Mouse (Mus musculus) intestine, postnatal 0 days (tissue): ENCODE data around the gene Pygb. TPM values are rescaled to one million over a fixed set of nuclear protein-coding genes. Genes with fewer than 3 reads are reported as not detected.

Experiments
- ATAC-seq: fragments of 200-750 bp; cut with Nextera tagmentation; 2 replicates; pipeline ENCODE4 v1.8.0; 2017; ENCODE audit warnings: mild to moderate bottlenecking, moderate TSS enrichment, moderate library complexity
- H3K27ac ChIP-seq: fragments of 300-500 bp; sonication (generic); 2 replicates; pipeline ENCODE4 v1.5.1; 2014; ENCODE audit warnings: mild to moderate bottlenecking, low read depth, low read length, moderate library complexity
- H3K27me3 ChIP-seq: fragments of 300-500 bp; sonication (generic); replicated peaks from 2 replicates; pipeline ENCODE4 v1.6.1; 2014; ENCODE audit warnings: low read length, mixed read lengths; ENCODE audit not compliant: control insufficient read depth, insufficient read depth
- H3K36me3 ChIP-seq: fragments of 300-500 bp; sonication (generic); 2 replicates; pipeline ENCODE4 v1.6.1; 2014; ENCODE audit warnings: mild to moderate bottlenecking, moderate library complexity; ENCODE audit not compliant: control insufficient read depth, insufficient read depth
- H3K4me1 ChIP-seq: fragments of 300-500 bp; sonication (generic); replicated peaks from 2 replicates; pipeline ENCODE4 v1.6.1; 2014; ENCODE audit warnings: antibody characterized with exemption, low read length, mixed read lengths; ENCODE audit not compliant: control insufficient read depth, insufficient read depth
- H3K4me2 ChIP-seq: fragments of 300-500 bp; sonication (generic); replicated peaks from 2 replicates; pipeline ENCODE4 v1.6.1; 2014; ENCODE audit warnings: low read depth, mild to moderate bottlenecking, moderate library complexity
- H3K4me3 ChIP-seq: fragments of 300-500 bp; sonication (generic); 2 replicates; pipeline ENCODE4 v1.5.1; 2014; ENCODE audit warnings: low read depth, low read length
- H3K9ac ChIP-seq: fragments of 300-500 bp; sonication (generic); 2 replicates; pipeline ENCODE4 v1.6.1; 2014; ENCODE audit warnings: mild to moderate bottlenecking, low read depth, low read length
- H3K9me3 ChIP-seq: fragments of 300-500 bp; sonication (generic); 2 replicates; pipeline ENCODE4 v1.6.1; 2016; ENCODE audit warnings: mixed run types; ENCODE audit not compliant: control insufficient read depth
- CTCF ChIP-seq: sonication (generic); IDR thresholded peaks from 2 replicates; pipeline ENCODE4 v1.5.1; 2016; ENCODE audit warnings: low read depth, mild to moderate bottlenecking, control low read depth, antibody characterized with exemption, moderate library complexity
- WGBS: fragments of 180-500 bp; shearing (Covaris S2); extraction: QIAGEN DNeasy Blood & Tissue Kit; methylation state at CpG from one replicate; pipeline ENCODE4 v1.1.7; 2014; 5-methylcytosine and 5-hydroxymethylcytosine counted together
- polyA plus RNA-seq: library from polyadenylated mRNA; unstranded; fragments of >200 nt; fragmentation: Nextera tagmentation; extraction: Ambion mirVana; gene quantifications from 2 replicates; pipeline ENCODE4 v1.2.1, GENCODE M21; 2015

Pygb gene
- polyA plus RNA-seq, 1 experiment from 2014 or later = 42.3 TPM

DNA sequence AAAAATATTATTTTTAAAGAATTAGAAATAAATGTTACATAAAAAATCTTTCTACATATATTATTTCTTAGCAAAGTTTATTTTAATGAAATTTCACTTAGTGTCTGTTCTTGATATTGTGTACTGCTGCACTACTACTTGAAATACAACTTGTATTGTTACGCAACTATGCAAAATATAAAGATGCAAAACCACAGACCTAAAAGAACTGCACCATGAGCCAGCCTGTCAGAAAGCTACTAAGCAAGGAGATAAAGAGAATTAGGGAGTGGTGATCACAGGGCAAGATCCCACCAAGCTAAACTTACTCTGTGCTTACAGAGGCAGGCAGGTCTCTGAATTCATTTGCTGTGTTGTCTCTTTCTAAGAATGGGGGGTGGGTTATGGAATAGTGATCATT lies 88.7 kb downstream of the Pygb start:
- no peak for TF ChIP-seq CTCF
- ATAC-seq = no peak
- Histone ChIP-seq H3K4me2 (no peak overlapping the region), H3K27ac (no peak overlapping the region), H3K4me1 (no peaks in the 10 kb centered on the region), H3K9me3 (no peaks in the 10 kb centered on the region), H3K4me3 (no peak overlapping the region), H3K27me3 (no peaks in the 10 kb centered on the region), H3K9ac (no peak overlapping the region), H3K36me3 (no peaks in the 10 kb centered on the region)
- WGBS = 96% methylated on average over 1 of the region's 1 CpGs

GRCm38 (mm10) chr2:150877561-150877960 lies 91.0 kb downstream of the Pygb start:
- Histone ChIP-seq H3K4me2 (no peak overlapping the region), H3K9ac (no peak overlapping the region), H3K4me1 (no peaks in the 10 kb centered on the region), H3K36me3 (no peaks in the 10 kb centered on the region), H3K4me3 (no peak overlapping the region), H3K9me3 (no peaks in the 10 kb centered on the region), H3K27ac (no peak overlapping the region), H3K27me3 (no peaks in the 10 kb centered on the region)
- 90% methylated on average over 4 of the region's 4 CpGs for WGBS
- ATAC-seq = no peak
- TF ChIP-seq CTCF = no peak

Other genes with a start within 250 kb of the Pygb start
- gene Cst7, start 216.3 kb upstream of the Pygb start, polyA plus RNA-seq = 0.16 TPM in 1 of 2 replicates, not detected in the other
- gene Apmap, start 178.2 kb upstream of the Pygb start, polyA plus RNA-seq = 24.4 TPM in 2 replicates
- 36.5 and 44.3 TPM in 2 replicates for gene Acss1, start 118.2 kb upstream of the Pygb start, polyA plus RNA-seq
- not detected in 2 replicates for gene Vsx1, start 97.4 kb upstream of the Pygb start, polyA plus RNA-seq
- 8.0 and 8.2 TPM in 2 replicates for gene Entpd6, start 37.7 kb upstream of the Pygb start, polyA plus RNA-seq
- 40.5 and 41.5 TPM in 2 replicates for gene Abhd12, start 118.0 kb downstream of the Pygb start, polyA plus RNA-seq
- 9.1 and 9.7 TPM in 2 replicates for gene Gins1, start 118.7 kb downstream of the Pygb start, polyA plus RNA-seq